Mouse (Mus musculus) liver, adult (tissue): ENCODE results near the gene Mterf1a.
"Not testable (repeated sequence)": the region's sequence is repeated elsewhere in the genome, so short reads cannot be mapped to it uniquely, and the experiment has no call there.

Experiments
- GATA4 ChIP-seq: IDR thresholded peaks from 2 replicates; pipeline ENCODE4 v1.6.1; 2014; ENCODE audit warnings: mild to moderate bottlenecking, low read length; ENCODE audit not compliant: insufficient replicate concordance

Mterf1a gene

GRCm38 (mm10) chr5:3893459-3894293, at the start of gene Mterf1a:
TSS of gene Mterf1a (minus strand) at chr5:3893933.
- not testable (repeated sequence) for TF ChIP-seq GATA4

- no peak for TF ChIP-seq GATA4
Observed at GRCm38 (mm10) chr5:3941240-3941639, 47.5 kb upstream of the Mterf1a start.

GRCm38 (mm10) chr5:3939335-3939734, 45.6 kb upstream of the Mterf1a start:
- no peak for TF ChIP-seq GATA4

- TF ChIP-seq GATA4, result no peak
Observed at GRCm38 (mm10) chr5:3938905-3939304, 45.2 kb upstream of the Mterf1a start.

- no peak for TF ChIP-seq GATA4
Observed at GRCm38 (mm10) chr5:3935778-3936554, 42.2 kb upstream of the Mterf1a start.

- no peak for TF ChIP-seq GATA4
Observed at GRCm38 (mm10) chr5:3935266-3935665, 41.5 kb upstream of the Mterf1a start.

- no peak for TF ChIP-seq GATA4
Observed at GRCm38 (mm10) chr5:3933551-3933950, 39.8 kb upstream of the Mterf1a start.

- no peak for TF ChIP-seq GATA4
Observed at GRCm38 (mm10) chr5:3931636-3932035, 37.9 kb upstream of the Mterf1a start.

GRCm38 (mm10) chr5:3930760-3931159, 37.0 kb upstream of the Mterf1a start:
- TF ChIP-seq GATA4, result no peak

- TF ChIP-seq GATA4, result no peak
Observed at GRCm38 (mm10) chr5:3928690-3929046, 34.9 kb upstream of the Mterf1a start.

- no peak for TF ChIP-seq GATA4
Observed at GRCm38 (mm10) chr5:3927801-3928689, 34.3 kb upstream of the Mterf1a start, which contains the start of gene Akap9. TSS of gene Akap9 (plus strand) at chr5:3928054.

GRCm38 (mm10) chr5:3926666-3927065, 32.9 kb upstream of the Mterf1a start:
- TF ChIP-seq GATA4, result no peak

- no peak for TF ChIP-seq GATA4
Observed at GRCm38 (mm10) chr5:3922350-3922749, 28.6 kb upstream of the Mterf1a start.

GRCm38 (mm10) chr5:3905471-3905870, 11.7 kb upstream of the Mterf1a start:
- no peak for TF ChIP-seq GATA4

- TF ChIP-seq GATA4, result no peak
Observed at GRCm38 (mm10) chr5:3889201-3889600, 4.5 kb downstream of the Mterf1a start.
